Mouse (Mus musculus): ENCODE measurements around the gene Slc34a2. TPM values are rescaled to one million over a fixed set of nuclear protein-coding genes. Genes with fewer than 3 reads are reported as not detected.

Slc34a2 gene
- polyA plus RNA-seq (2014; fragmentation: Illumina TruSeq; extraction: RNeasy Lipid Tissue Mini Kit (QIAGEN cat#74804); ENCODE audit: low read depth, low replicate concordance): 23.7 TPM

DNA sequence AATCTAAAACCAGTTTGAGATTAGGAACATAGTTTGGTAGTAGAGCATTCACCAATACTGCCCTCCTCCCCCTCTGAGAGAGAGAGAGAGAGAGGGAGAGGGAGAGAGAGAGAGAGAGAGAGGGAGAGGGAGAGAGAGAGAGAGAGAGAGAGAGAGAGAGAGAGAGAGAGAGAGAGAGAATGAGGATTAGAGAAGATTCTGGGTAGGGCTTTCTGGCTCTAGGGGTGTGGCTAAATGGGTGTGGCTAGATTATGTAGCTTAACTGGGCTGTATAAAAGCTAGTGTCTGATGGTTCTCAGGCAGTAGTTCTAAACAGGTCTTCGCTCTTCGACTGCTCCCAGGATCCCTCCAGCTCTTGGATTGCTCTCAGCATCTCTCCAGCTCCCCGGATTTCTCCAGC is at the start of gene Slc34a2:
Slc34a2 (plus strand) TSS at position 301 of the 400 bp plus-strand sequence.

Other genes starting within 250 kb of the Slc34a2 start
- 48.8 TPM for gene Anapc4, start 204.1 kb upstream of the Slc34a2 start, polyA plus RNA-seq (2014; fragmentation: Illumina TruSeq; extraction: RNeasy Lipid Tissue Mini Kit (QIAGEN cat#74804); ENCODE audit: low read depth, low replicate concordance)
- 11.0 TPM for gene Sel1l3, start 175.8 kb downstream of the Slc34a2 start, polyA plus RNA-seq (2014; fragmentation: Illumina TruSeq; extraction: RNeasy Lipid Tissue Mini Kit (QIAGEN cat#74804); ENCODE audit: low read depth, low replicate concordance)
- 52.1 TPM for gene Smim20, start 229.0 kb downstream of the Slc34a2 start, polyA plus RNA-seq (2014; fragmentation: Illumina TruSeq; extraction: RNeasy Lipid Tissue Mini Kit (QIAGEN cat#74804); ENCODE audit: low read depth, low replicate concordance)

All from adipose tissue, adult 10 weeks (tissue).